Mouse (Mus musculus) heart, embryonic 13.5 days (tissue): ENCODE data around the gene Bpgm. TPM values are rescaled to one million over a fixed set of nuclear protein-coding genes. Genes with fewer than 3 reads are reported as not detected.
A peak's percentile ranks its signal among the peaks of the same experiment; 100 is the strongest.

ENCODE experiments used
- ATAC-seq: fragments of 200-750 bp; cut with Nextera tagmentation; 2 replicates; pipeline ENCODE4 v1.8.0; 2017; ENCODE audit warnings: moderate TSS enrichment; ENCODE audit not compliant: insufficient number of reproducible peaks, low FRiP score, low TSS enrichment; ENCODE audit errors: extremely low read depth
- H3K27ac ChIP-seq: fragments of 300-500 bp; sonication (generic); replicated peaks from 2 replicates; pipeline ENCODE4 v1.5.1; 2015; ENCODE audit warnings: moderate library complexity, mild to moderate bottlenecking, inconsistent platforms
- H3K27me3 ChIP-seq: fragments of 300-500 bp; sonication (generic); replicated peaks from 2 replicates; pipeline ENCODE4 v1.6.1; 2015; ENCODE audit warnings: mild to moderate bottlenecking, inconsistent platforms
- H3K36me3 ChIP-seq: fragments of 300-500 bp; sonication (generic); 2 replicates; pipeline ENCODE4 v1.6.1; 2015; ENCODE audit warnings: mild to moderate bottlenecking, inconsistent platforms
- H3K4me1 ChIP-seq: fragments of 300-500 bp; sonication (generic); 2 replicates; pipeline ENCODE4 v1.6.1; 2015; ENCODE audit warnings: inconsistent platforms
- H3K4me2 ChIP-seq: fragments of 300-500 bp; sonication (generic); 2 replicates; pipeline ENCODE4 v1.6.1; 2015; ENCODE audit warnings: inconsistent platforms, mild to moderate bottlenecking, moderate library complexity
- H3K4me3 ChIP-seq: fragments of 300-500 bp; sonication (generic); 2 replicates; pipeline ENCODE4 v1.5.1; 2015; ENCODE audit warnings: moderate library complexity, mild to moderate bottlenecking, inconsistent platforms
- H3K9ac ChIP-seq: fragments of 300-500 bp; sonication (generic); 2 replicates; pipeline ENCODE4 v1.6.1; 2015; ENCODE audit warnings: inconsistent platforms, mild to moderate bottlenecking, moderate library complexity
- H3K9me3 ChIP-seq: fragments of 300-500 bp; sonication (generic); 2 replicates; pipeline ENCODE4 v1.6.1; 2016; ENCODE audit warnings: inconsistent platforms
- WGBS: fragments of 180-500 bp; shearing (Covaris S2); methylation state at CpG from one replicate; pipeline ENCODE4 v1.1.7; 2015; ENCODE audit warnings: mixed read lengths; 5-methylcytosine and 5-hydroxymethylcytosine counted together
- polyA plus RNA-seq: library from polyadenylated mRNA; unstranded; fragments of >200 nt; fragmentation: Nextera tagmentation; extraction: Ambion mirVana; gene quantifications from 2 replicates; pipeline ENCODE4 v1.2.1, GENCODE M21; 2015

Bpgm gene
- polyA plus RNA-seq, result 69.1 and 111 TPM in 2 replicates

DNA sequence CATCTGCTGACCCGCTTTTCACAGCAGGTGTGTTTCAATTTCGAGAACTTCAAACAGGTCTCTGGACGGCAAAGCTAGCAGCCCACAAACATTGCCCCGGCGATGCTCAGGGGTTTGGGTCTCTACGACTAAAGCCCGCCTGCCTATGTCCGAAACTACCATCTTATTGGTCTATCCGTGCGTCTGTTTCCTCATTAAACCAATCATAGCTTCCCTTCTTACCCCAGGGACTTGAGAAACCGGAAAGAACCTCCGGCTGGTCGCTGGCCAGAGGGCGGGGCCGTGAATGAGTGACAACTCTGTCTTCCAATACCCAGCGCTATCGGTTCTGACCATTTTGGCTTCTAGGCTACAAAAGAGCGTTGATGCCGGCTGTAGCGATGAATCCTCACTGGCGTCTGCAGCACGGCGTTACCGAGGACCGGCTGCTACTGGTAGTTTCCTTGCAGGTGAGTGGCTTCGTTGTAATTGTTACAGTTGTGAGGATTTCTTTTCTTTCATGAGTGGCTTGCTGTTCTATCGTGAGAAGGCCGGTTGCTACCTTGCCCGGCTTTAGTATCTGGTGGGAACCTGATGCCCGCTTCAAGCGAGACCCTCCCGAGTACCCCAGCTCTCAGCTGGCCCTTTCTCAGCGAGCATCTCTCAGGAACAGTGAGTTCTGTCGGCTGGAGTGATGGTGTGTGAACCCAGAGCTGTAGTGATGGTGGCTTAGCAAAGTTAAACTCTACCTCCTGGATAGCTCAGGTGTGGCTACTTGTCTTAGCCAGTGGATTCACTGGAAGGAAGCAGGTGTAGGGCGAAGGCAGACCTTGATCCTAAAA lies at the start of gene Bpgm:
Bpgm (plus strand) TSS at position 234 of the 821 bp plus-strand sequence.
- Histone ChIP-seq H3K4me3 (peak within 1 kb of the TSS; percentile 72), H3K4me2 (peak within 1 kb of the TSS; percentile 93), H3K4me1 (peaks cover 55% of the 10 kb centered on the region), H3K36me3 (no peaks in the 10 kb centered on the region), H3K9me3 (no peaks in the 10 kb centered on the region), H3K27ac (peak within 1 kb of the TSS; percentile 79), H3K27me3 (no peaks in the 10 kb centered on the region), H3K9ac (peak within 1 kb of the TSS; percentile 90)
- ATAC-seq, result peak; percentile 93
- under 1% methylated on average over 35 of the region's 35 CpGs for WGBS

DNA sequence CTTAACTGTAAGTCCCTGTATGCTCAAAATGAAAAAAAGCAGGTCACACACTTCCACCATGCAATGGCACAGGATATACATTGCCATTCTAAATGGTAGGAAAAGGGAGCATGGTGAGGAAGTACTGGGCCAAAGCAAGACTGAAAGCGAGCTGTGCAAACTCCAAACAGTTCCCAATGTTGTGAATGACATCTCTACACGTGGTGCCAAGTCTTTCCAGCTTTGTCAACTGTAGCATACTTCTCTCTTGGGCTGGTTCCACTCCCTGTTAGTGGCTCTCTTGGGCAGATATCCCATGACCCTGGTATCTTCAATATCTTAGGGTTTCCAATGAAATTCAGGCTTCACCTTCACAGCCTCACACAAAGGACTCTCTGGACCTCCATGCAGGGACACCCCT lies 37.0 kb upstream of the Bpgm start:
- Histone ChIP-seq H3K4me2 (no peak overlapping the region), H3K36me3 (no peaks in the 10 kb centered on the region), H3K27ac (no peak overlapping the region), H3K9me3 (no peaks in the 10 kb centered on the region), H3K4me3 (no peak overlapping the region), H3K27me3 (no peaks in the 10 kb centered on the region), H3K9ac (no peak overlapping the region), H3K4me1 (peaks cover 10% of the 10 kb centered on the region)
- no peak for ATAC-seq
- WGBS, result 66% methylated on average over 2 of the region's 2 CpGs

DNA sequence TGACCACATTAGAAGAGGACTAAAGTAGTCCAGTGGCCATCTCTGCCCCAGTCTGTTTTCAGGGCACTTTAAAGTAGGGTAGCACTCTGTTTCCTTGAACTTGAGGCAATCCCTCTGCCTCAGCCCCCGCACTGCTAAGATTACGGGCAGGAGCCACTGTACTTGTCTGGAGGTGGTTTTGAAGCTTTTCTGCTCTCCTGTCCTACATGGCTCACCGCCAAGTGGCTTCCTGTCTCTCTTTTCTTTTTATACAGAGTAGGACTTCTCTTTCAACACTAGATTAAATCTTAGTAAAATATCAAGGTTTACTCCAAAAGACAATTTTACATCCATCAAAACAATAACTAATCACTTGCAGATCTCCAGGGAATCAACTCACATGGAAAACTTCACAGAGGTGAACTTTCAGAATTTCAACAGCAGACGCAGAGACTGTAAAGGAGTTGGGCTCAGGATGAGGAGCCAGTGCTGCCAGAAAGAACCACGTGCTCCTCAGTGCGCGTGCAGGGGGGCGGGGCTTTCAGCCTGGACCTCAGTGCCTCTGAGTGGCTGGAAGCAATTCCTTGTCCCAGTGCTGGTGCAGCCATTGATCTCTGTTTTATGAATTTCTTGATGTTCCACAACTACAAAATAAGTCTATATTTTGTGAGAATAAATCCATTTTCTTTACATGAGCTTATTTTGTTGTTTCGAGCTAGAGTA lies 34.3 kb upstream of the Bpgm start:
- Histone ChIP-seq H3K9me3 (no peaks in the 10 kb centered on the region), H3K36me3 (no peaks in the 10 kb centered on the region), H3K4me1 (peaks cover 10% of the 10 kb centered on the region), H3K27ac (no peak overlapping the region), H3K4me2 (no peak overlapping the region), H3K27me3 (no peaks in the 10 kb centered on the region), H3K9ac (no peak overlapping the region), H3K4me3 (no peak overlapping the region)
- WGBS, result 48% methylated on average over 9 of the region's 9 CpGs
- ATAC-seq, result no peak

DNA sequence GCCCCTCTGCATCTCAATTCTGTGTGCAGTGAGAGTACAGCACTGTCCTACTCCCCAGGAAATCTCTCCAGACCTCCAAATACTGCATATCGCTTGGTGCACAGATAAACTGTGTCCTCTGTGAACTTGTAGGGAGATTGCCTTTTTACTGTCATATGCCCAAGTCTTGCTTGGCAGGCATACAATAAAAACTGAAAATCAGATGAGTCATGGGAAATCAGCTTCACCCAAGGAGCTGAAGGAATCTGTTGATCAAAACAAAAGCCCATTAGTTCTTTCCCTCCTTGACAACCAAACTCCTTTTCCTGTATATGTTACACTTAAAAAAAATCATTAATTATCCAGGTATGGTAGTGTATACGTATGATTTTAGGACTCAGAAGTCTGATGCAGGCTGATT lies 32.2 kb upstream of the Bpgm start:
- Histone ChIP-seq H3K27ac (no peak overlapping the region), H3K9ac (no peak overlapping the region), H3K9me3 (no peaks in the 10 kb centered on the region), H3K4me3 (no peak overlapping the region), H3K27me3 (no peaks in the 10 kb centered on the region), H3K4me1 (peaks cover 10% of the 10 kb centered on the region), H3K4me2 (no peak overlapping the region), H3K36me3 (no peaks in the 10 kb centered on the region)
- WGBS, result 53% methylated on average over 2 of the region's 2 CpGs
- ATAC-seq, result no peak

DNA sequence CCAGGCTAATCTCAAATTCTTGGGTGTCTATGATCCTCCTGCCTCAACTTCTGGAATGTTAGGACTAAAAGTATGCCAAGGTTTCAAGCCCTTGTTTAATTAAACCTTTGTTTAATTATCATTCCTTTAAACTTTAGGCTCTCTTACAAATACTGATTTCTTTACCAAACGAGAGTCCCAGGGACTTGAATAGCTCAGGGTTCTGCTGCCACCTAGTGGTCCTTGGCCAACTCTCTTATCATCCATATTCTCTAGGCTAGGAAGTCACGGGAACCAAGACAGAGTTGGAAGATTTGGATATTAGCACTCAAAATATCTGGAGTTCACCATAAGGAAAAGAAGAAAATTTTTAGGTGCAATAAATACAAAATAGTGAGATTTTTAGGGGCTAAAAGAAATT lies 28.0 kb upstream of the Bpgm start:
- Histone ChIP-seq H3K4me3 (no peak overlapping the region), H3K27ac (no peak overlapping the region), H3K9me3 (no peaks in the 10 kb centered on the region), H3K27me3 (0 out of 2 replicates have a peak, but pooled peaks cover 5% of the 10 kb centered on the region), H3K36me3 (no peaks in the 10 kb centered on the region), H3K4me2 (no peak overlapping the region), H3K9ac (no peak overlapping the region), H3K4me1 (peaks cover 3% of the 10 kb centered on the region; the same call in 1 of the 2 replicates)
- whole genome bisulfite sequencing, result 7% methylated on average over 2 of the region's 2 CpGs
- no peak for ATAC-seq

DNA sequence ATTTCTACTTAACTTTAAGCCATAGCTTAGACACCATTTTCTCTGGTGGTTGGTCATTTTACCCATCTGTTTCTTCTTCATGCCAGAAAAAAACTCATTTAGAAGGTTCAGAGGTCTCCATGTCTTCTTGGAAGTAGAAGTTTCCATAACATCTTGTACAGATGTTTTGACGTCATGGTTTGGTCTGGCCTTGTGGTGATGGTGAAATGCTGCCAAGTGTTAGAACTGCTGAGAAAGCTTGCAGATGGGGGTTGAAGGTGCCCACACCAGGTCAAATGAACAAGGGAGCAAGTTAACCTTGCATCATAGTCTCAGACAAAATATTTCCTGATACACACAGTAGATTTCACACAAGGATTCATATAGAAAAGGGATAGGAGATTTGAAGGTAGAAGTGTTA lies 27.3 kb upstream of the Bpgm start:
- 0 out of 2 replicates have a peak, but pooled peaks cover 5% of the 10 kb centered on the region for H3K27me3 ChIP-seq

DNA sequence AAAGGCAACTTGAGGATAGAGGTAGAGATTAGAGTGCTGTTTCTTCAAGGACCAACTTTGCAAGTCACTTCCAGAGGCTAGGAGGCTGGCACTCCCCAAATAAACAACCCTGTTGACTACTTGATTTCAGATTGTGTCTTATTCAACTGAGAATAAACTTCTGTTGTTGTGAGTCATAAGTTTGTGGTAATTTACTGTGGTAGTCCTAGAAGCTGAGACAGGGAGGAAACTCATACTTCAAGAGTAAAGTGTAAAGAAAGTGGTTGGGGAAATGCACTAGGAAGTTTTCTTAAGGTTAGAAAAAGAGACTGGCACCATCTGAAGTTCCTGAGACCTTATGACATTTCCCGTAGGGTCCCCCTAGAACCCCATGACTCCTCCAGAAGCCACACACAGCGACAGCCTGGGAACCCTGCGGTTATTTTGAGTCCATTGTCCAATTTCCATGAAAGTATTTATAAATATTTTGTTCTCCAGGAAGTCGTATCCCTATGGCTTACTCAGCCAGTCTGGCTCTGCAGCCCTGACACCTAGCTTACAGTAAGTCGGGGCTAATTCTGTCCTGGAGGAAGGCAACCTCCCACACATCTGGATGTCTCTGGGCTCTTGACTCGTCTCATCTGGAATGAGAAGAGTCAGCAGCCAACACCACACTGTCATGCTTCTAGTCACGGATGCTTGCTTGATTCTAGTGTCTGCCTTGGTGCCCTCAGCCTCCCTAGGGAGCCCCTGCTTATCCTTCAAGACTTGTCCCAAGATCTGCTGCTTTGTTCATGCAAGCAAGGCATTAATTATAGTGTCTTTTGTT lies 22.8 kb upstream of the Bpgm start:
- Histone ChIP-seq H3K4me1 (peaks cover 9% of the 10 kb centered on the region; the same call in 1 of the 2 replicates), H3K27me3 (0 out of 2 replicates have a peak, but pooled peaks cover 8% of the 10 kb centered on the region), H3K9ac (no peak overlapping the region), H3K27ac (no peak overlapping the region), H3K9me3 (no peaks in the 10 kb centered on the region), H3K4me2 (no peak overlapping the region), H3K4me3 (no peak overlapping the region), H3K36me3 (no peaks in the 10 kb centered on the region)
- WGBS, result 46% methylated on average over 7 of the region's 7 CpGs
- no peak for ATAC-seq

More for the DNA sequence above, 27.3 kb upstream of the Bpgm start:
- no peaks in the 10 kb centered on the region for H3K36me3 ChIP-seq
- H3K4me2 ChIP-seq, result no peak overlapping the region
- no peak for ATAC-seq
- peaks cover under 1% of the 10 kb centered on the region; the same call in 1 of the 2 replicates for H3K4me1 ChIP-seq
- no peak overlapping the region for H3K4me3 ChIP-seq
- H3K9me3 ChIP-seq, result no peaks in the 10 kb centered on the region
- H3K27ac ChIP-seq, result no peak overlapping the region
- no peak overlapping the region for H3K9ac ChIP-seq
- WGBS, result 56% methylated on average over 1 of the region's 1 CpGs

DNA sequence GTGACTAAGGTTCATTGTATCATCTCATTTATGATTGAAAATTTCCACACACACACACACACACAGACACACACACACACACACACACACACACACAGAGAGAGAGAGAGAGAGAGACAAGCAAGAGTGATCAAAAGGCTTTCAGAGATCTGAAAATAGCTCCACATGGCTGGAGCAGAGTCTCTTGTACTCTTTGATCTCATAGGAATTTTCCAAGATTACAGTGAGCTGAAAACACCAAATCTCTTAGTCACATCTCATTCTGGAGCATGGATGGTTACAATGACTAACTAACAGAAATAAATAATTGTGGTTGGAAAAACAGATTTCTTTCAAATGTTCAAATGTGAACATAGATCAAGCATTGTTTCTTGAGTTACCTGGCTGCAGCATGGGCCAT lies 16.6 kb upstream of the Bpgm start:
- no peak for ATAC-seq
- Histone ChIP-seq H3K4me1 (peaks cover 9% of the 10 kb centered on the region; the same call in 1 of the 2 replicates), H3K27me3 (0 out of 2 replicates have a peak, but pooled peaks cover 3% of the 10 kb centered on the region), H3K4me3 (no peak overlapping the region), H3K9ac (no peak overlapping the region), H3K27ac (no peak overlapping the region), H3K9me3 (no peaks in the 10 kb centered on the region), H3K4me2 (no peak overlapping the region), H3K36me3 (no peaks in the 10 kb centered on the region)

DNA sequence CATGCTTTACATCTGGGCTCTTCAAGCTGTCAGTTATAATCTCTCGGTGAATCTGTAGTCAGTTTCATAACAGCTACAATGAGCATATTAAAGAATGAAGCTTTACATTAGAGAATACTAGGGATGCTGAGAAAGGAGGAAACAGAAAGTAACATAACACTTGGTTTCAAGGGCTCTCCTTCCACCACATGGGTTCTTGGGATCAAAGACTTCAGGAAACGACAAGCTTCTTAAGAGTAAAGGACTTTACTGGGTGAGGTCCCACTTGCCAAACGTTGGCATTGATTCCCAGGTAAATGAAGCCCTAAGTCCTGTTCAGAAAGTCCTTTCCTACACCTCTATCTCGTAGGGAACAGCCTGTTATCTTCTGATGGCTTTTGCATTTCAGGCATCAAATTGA lies 15.4 kb upstream of the Bpgm start:
- Histone ChIP-seq H3K4me3 (no peak overlapping the region), H3K27ac (no peak overlapping the region), H3K9me3 (no peaks in the 10 kb centered on the region), H3K27me3 (no peaks in the 10 kb centered on the region), H3K4me1 (peaks cover 3% of the 10 kb centered on the region; the same call in 1 of the 2 replicates), H3K36me3 (no peaks in the 10 kb centered on the region), H3K4me2 (no peak overlapping the region), H3K9ac (no peak overlapping the region)
- WGBS, result 38% methylated on average over 4 of the region's 4 CpGs
- ATAC-seq, result no peak

DNA sequence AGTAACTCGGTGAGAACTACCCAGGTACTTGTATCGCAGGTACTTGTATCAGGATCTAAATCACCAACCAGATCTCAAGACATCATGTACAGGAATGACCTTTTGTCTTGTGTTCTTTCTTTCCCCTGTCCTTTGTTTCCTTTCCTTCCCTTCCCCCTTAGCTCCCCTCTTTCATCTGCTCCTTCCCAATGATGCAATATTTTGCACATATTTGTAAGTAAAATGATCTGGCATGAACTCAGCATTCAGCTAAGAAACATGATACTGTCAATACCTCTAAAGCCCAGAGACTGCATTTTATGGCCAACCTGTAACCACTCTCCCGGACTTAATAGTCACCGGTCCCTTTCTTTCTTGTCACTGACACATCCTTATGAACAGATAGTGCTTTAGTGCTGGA lies 12.4 kb upstream of the Bpgm start:
- Histone ChIP-seq H3K36me3 (no peaks in the 10 kb centered on the region), H3K9me3 (no peaks in the 10 kb centered on the region), H3K9ac (no peak overlapping the region), H3K4me3 (no peak overlapping the region), H3K27me3 (no peaks in the 10 kb centered on the region; the same call in 1 of the 2 replicates), H3K4me1 (no peaks in the 10 kb centered on the region), H3K4me2 (no peak overlapping the region), H3K27ac (no peak overlapping the region)
- no peak for ATAC-seq
- 87% methylated on average over 4 of the region's 4 CpGs for whole genome bisulfite sequencing
